Mouse (Mus musculus) CH12.LX (cell line): Measurements from ENCODE around the gene Dync1i1. TPM values are rescaled to one million over a fixed set of nuclear protein-coding genes. Genes with fewer than 3 reads are reported as not detected.

Experiments
- DNase-seq: peaks from one replicate; pipeline ENCODE4 v3.0.0-alpha.2; 2013; ENCODE audit errors: extremely low read depth
- H3K27ac ChIP-seq: 2 replicates; pipeline ENCODE4 v1.5.1; 2012; ENCODE audit warnings: low read depth, mild to moderate bottlenecking, control low read depth, moderate library complexity; ENCODE audit not compliant: insufficient read depth
- H3K27me3 ChIP-seq: replicated peaks from 2 replicates; pipeline ENCODE3; 2012; ENCODE audit warnings: inconsistent platforms
- H3K36me3 ChIP-seq, 2 experiments: replicated peaks in 1 of 2; 2 replicates each; pipeline versions ENCODE3 to v1.6.1; 2012; ENCODE audit warnings: inconsistent platforms in 1 of 2, low read length in 1 of 2, mild to moderate bottlenecking in 1 of 2, mixed read lengths in 1 of 2, moderate library complexity in 1 of 2; ENCODE audit not compliant: control insufficient read depth in 1 of 2, insufficient read depth in 1 of 2
- H3K4me1 ChIP-seq, 2 experiments: 2 replicates each; pipeline ENCODE4 v1.6.1; 2012; ENCODE audit warnings: inconsistent platforms in 1 of 2, moderate library complexity in 1 of 2; ENCODE audit not compliant: insufficient read depth in 2 of 2, control insufficient read depth in 1 of 2
- H3K4me2 ChIP-seq: 2 replicates; pipeline ENCODE4 v1.6.1; 2012; ENCODE audit warnings: low read depth, mild to moderate bottlenecking, control low read depth; ENCODE audit not compliant: poor library complexity, insufficient read depth, severe bottlenecking
- H3K4me3 ChIP-seq, 3 experiments: fragments of 150-350 bp in 1 of 3; sonication (generic) in 1 of 3; replicated peaks in 1 of 3; 2 replicates each; pipeline versions ENCODE3 to v1.5.1; 2011 to 2012; ENCODE audit warnings: low read depth in 2 of 3, low read length in 2 of 3, mild to moderate bottlenecking in 2 of 3, moderate library complexity in 2 of 3, control low read depth in 1 of 3, improper control_type of control experiment in 1 of 3, inconsistent platforms in 1 of 3, mixed read lengths in 1 of 3; ENCODE audit not compliant: poor library complexity in 1 of 3
- H3K79me2 ChIP-seq: replicated peaks from 2 replicates; pipeline ENCODE4 v1.6.1; 2012; ENCODE audit warnings: mild to moderate bottlenecking, moderate library complexity; ENCODE audit not compliant: control insufficient read depth, poor library complexity, insufficient read depth, severe bottlenecking; ENCODE audit errors: extremely low read depth
- H3K9ac ChIP-seq: 2 replicates; pipeline ENCODE4 v1.6.1; 2012; ENCODE audit warnings: low read depth, mild to moderate bottlenecking, control low read depth, moderate library complexity; ENCODE audit not compliant: insufficient read depth
- H3K9me3 ChIP-seq: replicated peaks from 2 replicates; pipeline ENCODE3; 2012; ENCODE audit warnings: low read length, inconsistent platforms, mixed read lengths
- CTCF ChIP-seq, 2 experiments: IDR thresholded peaks in 1 of 2; conservative IDR thresholded peaks in 1 of 2; 2 replicates each; pipeline ENCODE4 v1.5.1; 2011 to 2012; ENCODE audit warnings: low read depth in 2 of 2, low read length in 2 of 2, improper control_type of control experiment in 1 of 2, inconsistent platforms in 1 of 2, mild to moderate bottlenecking in 1 of 2, moderate library complexity in 1 of 2
- EP300 ChIP-seq: IDR thresholded peaks from 2 replicates; pipeline ENCODE4 v1.6.1; 2011; ENCODE audit warnings: low read length, improper control_type of control experiment
- ETS1 ChIP-seq: conservative IDR thresholded peaks from 2 replicates; pipeline ENCODE4 v1.6.1; 2012; ENCODE audit warnings: low read depth, mild to moderate bottlenecking, inconsistent platforms, low read length, improper control_type of control experiment, moderate library complexity
- GABPA ChIP-seq: IDR thresholded peaks from 2 replicates; pipeline ENCODE4 v1.6.1; 2012; ENCODE audit warnings: low read depth, low read length, improper control_type of control experiment, inconsistent platforms; ENCODE audit not compliant: insufficient replicate concordance
- HCFC1 ChIP-seq: IDR thresholded peaks from 2 replicates; pipeline ENCODE4 v1.6.1; 2012; ENCODE audit warnings: low read depth, mild to moderate bottlenecking, inconsistent platforms, low read length, improper control_type of control experiment
- JUN ChIP-seq: IDR thresholded peaks from 2 replicates; pipeline ENCODE4 v1.6.1; 2011; ENCODE audit warnings: low read depth, mild to moderate bottlenecking, low read length, improper control_type of control experiment, moderate library complexity; ENCODE audit not compliant: insufficient read depth
- JUND ChIP-seq: conservative IDR thresholded peaks from 2 replicates; pipeline ENCODE4 v1.6.1; 2011; ENCODE audit warnings: low read depth, low read length, improper control_type of control experiment
- KAT2A ChIP-seq: IDR thresholded peaks from 2 replicates; pipeline ENCODE4 v1.6.1; 2012; ENCODE audit warnings: low read length, improper control_type of control experiment, inconsistent platforms; ENCODE audit not compliant: insufficient replicate concordance
- MAZ ChIP-seq: IDR thresholded peaks from 2 replicates; pipeline ENCODE4 v1.6.1; 2012; ENCODE audit warnings: low read depth, mild to moderate bottlenecking, inconsistent platforms, low read length, improper control_type of control experiment, moderate library complexity
- MXI1 ChIP-seq: IDR thresholded peaks from 2 replicates; pipeline ENCODE4 v1.6.1; 2011; ENCODE audit warnings: mild to moderate bottlenecking, low read depth, low read length, improper control_type of control experiment
- MYC ChIP-seq: IDR thresholded peaks from 2 replicates; pipeline ENCODE4 v1.6.1; 2011; ENCODE audit warnings: low read depth, mild to moderate bottlenecking, improper control_type of control experiment, low read length
- RAD21 ChIP-seq: IDR thresholded peaks from 2 replicates; pipeline ENCODE4 v1.6.1; 2011; ENCODE audit warnings: low read depth, mild to moderate bottlenecking, low read length, improper control_type of control experiment, moderate library complexity
- RCOR1 ChIP-seq: conservative IDR thresholded peaks from 2 replicates; pipeline ENCODE4 v1.6.1; 2012; ENCODE audit warnings: low read depth, mild to moderate bottlenecking, inconsistent platforms, low read length, improper control_type of control experiment
- SIN3A ChIP-seq: IDR thresholded peaks from 2 replicates; pipeline ENCODE4 v1.6.1; 2012; ENCODE audit warnings: low read length, improper control_type of control experiment, inconsistent platforms
- SMC3 ChIP-seq: IDR thresholded peaks from 2 replicates; pipeline ENCODE4 v1.6.1; 2011; ENCODE audit warnings: low read depth, low read length, improper control_type of control experiment
- TCF12 ChIP-seq: IDR thresholded peaks from 2 replicates; pipeline ENCODE4 v1.6.1; 2014; ENCODE audit warnings: low read depth, mild to moderate bottlenecking, inconsistent platforms, low read length, improper control_type of control experiment
- UBTF ChIP-seq: IDR thresholded peaks from 2 replicates; pipeline ENCODE4 v1.6.1; 2012; ENCODE audit warnings: low read depth, mild to moderate bottlenecking, inconsistent platforms, low read length, improper control_type of control experiment, moderate library complexity
- USF1 ChIP-seq: IDR thresholded peaks from 2 replicates; pipeline ENCODE4 v1.6.1; 2014; ENCODE audit warnings: low read depth, mild to moderate bottlenecking, inconsistent platforms, low read length, improper control_type of control experiment
- ZC3H11A ChIP-seq: IDR thresholded peaks from 2 replicates; pipeline ENCODE4 v1.6.1; 2012; ENCODE audit warnings: low read depth, mild to moderate bottlenecking, inconsistent platforms, low read length, improper control_type of control experiment
- ZMIZ1 ChIP-seq: IDR thresholded peaks from 2 replicates; pipeline ENCODE4 v1.6.1; 2012; ENCODE audit warnings: low read depth, mild to moderate bottlenecking, inconsistent platforms, low read length, improper control_type of control experiment
- ZNF384 ChIP-seq: IDR thresholded peaks from 2 replicates; pipeline ENCODE4 v1.6.1; 2012; ENCODE audit warnings: low read depth, low read length, improper control_type of control experiment, inconsistent platforms
- dilution Hi-C: fragments of 300-500 bp; cut with MboI; formaldehyde crosslinking; loops from 2 replicates; pipeline ENCODE4 v1.14.3; 2020; ENCODE audit warnings: low sequenced_read_pairs; ENCODE audit not compliant: extremely low pct_unique_long_range_greater_than_20kb, extremely low pct_ligation_motif_present
- in situ Hi-C: fragments of 300-500 bp; cut with MboI; formaldehyde crosslinking; loops from 3 replicates; pipeline ENCODE4 v1.14.3; 2019; ENCODE audit warnings: low sequenced_read_pairs, low pct_ligation_motif_present, low pct_unique_long_range_greater_than_20kb, mixed read lengths
- polyA plus RNA-seq: library from polyadenylated mRNA; unstranded; fragments of >175 nt; gene quantifications from 2 replicates; pipeline ENCODE4 v1.2.1, GENCODE M21; 2012; ENCODE audit warnings: low read depth; ENCODE audit not compliant: insufficient read length
- total RNA-seq, 2 experiments: library from RNA; depleted of rRNA; stranded (reverse); fragments of 300-350 nt in 1 of 2; fragments of >200 nt in 1 of 2; gene quantifications; 2 replicates each; pipeline ENCODE4 v1.2.3; 2012 to 2014

The Dync1i1 gene
- total and polyA plus RNA-seq, 3 experiments = not detected

DNA sequence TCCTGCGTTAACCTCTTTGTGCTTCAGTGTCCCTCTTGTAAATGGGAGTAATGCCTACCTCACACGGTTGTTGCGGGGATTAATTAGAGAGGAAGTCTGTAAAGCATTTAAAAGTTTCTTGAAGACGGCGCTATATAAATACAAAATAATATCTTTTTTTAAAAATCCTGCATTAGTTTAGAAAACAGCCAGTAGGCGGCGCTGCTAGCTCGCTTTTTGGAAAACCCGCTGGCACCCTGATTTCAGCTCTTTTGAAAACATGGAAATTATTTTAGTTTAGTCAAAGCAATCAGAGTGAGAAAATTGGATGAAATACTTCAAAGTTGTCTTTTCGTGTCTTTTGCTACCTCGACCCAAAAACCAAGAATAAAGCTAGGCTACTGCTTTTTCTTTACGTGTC is 132.9 kb downstream of the Dync1i1 start:
- H3K79me2 ChIP-seq = no peaks in the 10 kb centered on the region
- no peaks in the 10 kb centered on the region for H3K36me3 ChIP-seq
- peak overlapping the region; percentile 97 for H3K4me2 ChIP-seq
- H3K27me3 ChIP-seq = no peaks in the 10 kb centered on the region
- in situ Hi-C loops = no loop called here
- no peak overlapping the region for H3K4me3 ChIP-seq
- peaks cover 0 to 5% of the 10 kb centered on the region in 2 experiments; a peak in 1 of 4 replicates for H3K4me1 ChIP-seq
- TF ChIP-seq ZNF384 (peak; percentile 62; the same call in 1 of the 2 replicates), RAD21 (peak; percentile 93), CTCF (conservative IDR thresholded peaks at IDR 0.05 in 1 of 2, IDR thresholded peaks at IDR 0.05 in 1 of 2; ENCODE audit: low read depth in 2 of 2, low read length in 2 of 2) (peak; percentile 76 to 87), ZC3H11A (peak; percentile 38; the same call in 1 of the 2 replicates), JUN (no peak), ZMIZ1 (no peak), ETS1 (no peak), KAT2A (no peak), SMC3 (peak; percentile 69)
- H3K9me3 ChIP-seq = no peaks in the 10 kb centered on the region
- peak; percentile 57 for DNase-seq
- H3K9ac ChIP-seq = no peak overlapping the region
- dilution Hi-C loops = no loop called here
- H3K27ac ChIP-seq = no peak overlapping the region

- TF ChIP-seq JUND = no peak
- no peak for TF ChIP-seq GABPA
- no peak for TF ChIP-seq USF1
- TF ChIP-seq MXI1 = no peak
- no peak for TF ChIP-seq ZC3H11A
- TF ChIP-seq MAZ = no peak
- TF ChIP-seq TCF12 = no peak
- no peak for TF ChIP-seq MYC
- no peak for TF ChIP-seq EP300
- no peak for TF ChIP-seq UBTF
- TF ChIP-seq ETS1 = no peak
- TF ChIP-seq SIN3A = no peak
- no peak for TF ChIP-seq HCFC1
- TF ChIP-seq RCOR1 = no peak
- H3K27me3 ChIP-seq = no peaks in the 10 kb centered on the region
Measured at GRCm38 (mm10) chr6:5858901-5859598, 133.6 kb downstream of the Dync1i1 start.

More at GRCm38 (mm10) chr6:5858901-5859598, 133.6 kb downstream of the Dync1i1 start:
- H3K4me3 ChIP-seq = no peak overlapping the region
- H3K4me2 ChIP-seq = peak overlapping the region; percentile 97
- no peak overlapping the region for H3K27ac ChIP-seq
- H3K79me2 ChIP-seq = no peaks in the 10 kb centered on the region
- H3K4me1 ChIP-seq = peaks cover 0 to 5% of the 10 kb centered on the region in 2 experiments; a peak in 1 of 4 replicates
- H3K36me3 ChIP-seq = no peaks in the 10 kb centered on the region
- no peaks in the 10 kb centered on the region for H3K9me3 ChIP-seq
- H3K9ac ChIP-seq = no peak overlapping the region
- dilution Hi-C loops = no loop called here
- in situ Hi-C loops = no loop called here
- no peak for DNase-seq
